In the genomic region with DNA sequence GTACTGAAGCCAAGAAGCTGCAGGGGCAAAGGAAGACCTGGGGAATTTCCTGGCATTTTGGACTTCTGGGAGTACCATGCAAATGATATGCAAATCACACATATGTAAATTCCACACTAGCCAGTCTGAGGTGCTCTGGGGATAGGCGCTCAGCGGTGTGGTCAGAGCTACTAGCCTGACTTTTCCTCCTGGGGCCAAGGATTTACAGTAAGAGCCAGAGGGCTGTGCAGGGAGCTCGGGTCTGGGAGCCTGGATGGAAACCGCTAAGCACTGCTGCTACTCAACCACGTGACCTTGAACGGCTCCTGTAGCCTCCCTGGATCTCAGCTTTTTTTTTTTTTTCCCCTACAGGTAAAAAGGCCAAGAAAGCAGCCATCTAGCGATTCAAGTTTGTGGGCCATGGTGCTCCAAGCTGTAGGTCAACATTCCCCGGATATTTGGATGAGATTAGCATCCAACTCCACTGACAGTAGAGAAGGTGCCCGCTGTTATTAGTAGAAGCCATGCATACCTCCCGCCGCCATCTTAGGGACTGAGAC, we compare ENCODE assay signal across 17 mouse cellular contexts. TPM values are rescaled to one million over a fixed set of nuclear protein-coding genes. Genes with fewer than 3 reads are reported as not detected.
DNase-seq lines count a peak whose midpoint lies in the region; ATAC-seq and TF ChIP-seq lines count a peak whose summit lies in the region.
"Had no signal": no experiment of that assay in that cellular context is flagged by ENCODE, and none has a peak within 500 bp of the region (broad histone marks: within the 10 kb centered on the region; RNA-seq: fewer than 3 reads in every experiment).

No protein-coding gene starts in this region.

- no peak for TF ChIP-seq CTCF in testis, adult 2 months (IDR thresholded peaks at IDR 0.05; ENCODE audit: control insufficient read depth, insufficient read depth, insufficient replicate concordance, low read depth, low read length)
- no peak for TF ChIP-seq CTCF in brain, embryonic 14.5 days (IDR thresholded peaks at IDR 0.05; ENCODE audit: borderline replicate concordance, extremely low read depth, insufficient read depth, insufficient read length)
- no peak for TF ChIP-seq CTCF in cerebellum, adult 2 months (IDR thresholded peaks at IDR 0.05; ENCODE audit: borderline replicate concordance, insufficient read depth, low read depth, low read length)

- peak; percentile 13 for DNase-seq in kidney, adult 18-20 months
- no peak for DNase-seq in kidney, postnatal 4 days
- no peak for DNase-seq in testis, postnatal 10 days (ENCODE audit: low spot score)
- peak; percentile 47 for DNase-seq in brain, embryonic 14.5 days (ENCODE audit: low read depth)
- no peak for DNase-seq in forebrain, embryonic 14.5 days (ENCODE audit: low spot score)
- DNase-seq in cerebellum, adult 2 months: no peak
- DNase-seq: adrenal gland, adult 2 months; gastrocnemius, postnatal 10 days; heart, adult 11 months; kidney, adult 2 months; lung, postnatal 4 days; right cerebral cortex, adult 18-20 months; thymus, postnatal 36 days had no signal

- H3K9me3 ChIP-seq in forebrain, embryonic 14.5 days (replicated peaks; ENCODE audit: control insufficient read depth, low read length): no peaks in the 10 kb centered on the region
- H3K9me3 ChIP-seq: heart, embryonic 13.5 days; lung, embryonic 15.5 days had no signal

- peaks cover 5% of the 10 kb centered on the region; the same call in 1 of the 2 replicates for H3K4me1 ChIP-seq in testis, adult 2 months (ENCODE audit: control insufficient read depth, insufficient read depth, low read length)
- no peaks in the 10 kb centered on the region for H3K4me1 ChIP-seq in forebrain, embryonic 14.5 days (ENCODE audit: control insufficient read depth, insufficient read depth, low read length)
- H3K4me1 ChIP-seq in cerebellum, adult 2 months (ENCODE audit: control insufficient read depth, insufficient read depth, low read length): no peaks in the 10 kb centered on the region
- H3K4me1 ChIP-seq: lung, embryonic 15.5 days had no signal

- WGBS in forebrain, embryonic 14.5 days: 34% methylated on average over 11 of the region's 11 CpGs
- 41% methylated on average over 11 of the region's 11 CpGs for WGBS in cerebellum, adult 2 months

- TF ChIP-seq POLR2A in testis, adult 2 months (IDR thresholded peaks at IDR 0.05; ENCODE audit: control insufficient read depth, low read depth, low read length): no peak
- TF ChIP-seq POLR2A in brain, embryonic 14.5 days (IDR thresholded peaks at IDR 0.05; ENCODE audit: borderline replicate concordance, extremely low read depth, insufficient read depth, insufficient read length, poor library complexity, severe bottlenecking): no peak
- TF ChIP-seq POLR2A in cerebellum, adult 2 months (IDR thresholded peaks at IDR 0.05; ENCODE audit: borderline replicate concordance, insufficient read depth, low read length): no peak

- H3K4me2 ChIP-seq in forebrain, embryonic 14.5 days (ENCODE audit: low read length): no peak overlapping the region
- H3K4me2 ChIP-seq: heart, embryonic 13.5 days; lung, embryonic 15.5 days had no signal

- no peak overlapping the region for H3K9ac ChIP-seq in forebrain, embryonic 14.5 days (ENCODE audit: low read length)
- H3K9ac ChIP-seq: heart, embryonic 13.5 days; liver, embryonic 14.5 days; lung, embryonic 15.5 days had no signal

- no peaks in the 10 kb centered on the region for H3K27me3 ChIP-seq in testis, adult 2 months (ENCODE audit: control insufficient read depth, insufficient read depth, low read length)
- no peaks in the 10 kb centered on the region for H3K27me3 ChIP-seq in forebrain, embryonic 14.5 days (replicated peaks; ENCODE audit: control insufficient read depth, insufficient read depth, low read length)
- H3K27me3 ChIP-seq in cerebellum, adult 2 months (ENCODE audit: control insufficient read depth, insufficient read depth, low read length): no peaks in the 10 kb centered on the region
- H3K27me3 ChIP-seq: lung, embryonic 15.5 days had no signal

- no peak for ATAC-seq in forebrain, embryonic 14.5 days

- H3K36me3 ChIP-seq in testis, adult 2 months (ENCODE audit: control insufficient read depth, insufficient read depth, low read length): no peaks in the 10 kb centered on the region
- H3K36me3 ChIP-seq in forebrain, embryonic 14.5 days (ENCODE audit: control insufficient read depth, insufficient read depth, low read length): no peaks in the 10 kb centered on the region
- H3K36me3 ChIP-seq: heart, embryonic 13.5 days; lung, embryonic 15.5 days had no signal

- H3K4me3 ChIP-seq in testis, adult 2 months (ENCODE audit: control insufficient read depth, low read depth, low read length): peak overlapping the region; percentile 25
- no peak overlapping the region for H3K4me3 ChIP-seq in forebrain, embryonic 14.5 days (ENCODE audit: low read depth, low read length)
- no peak overlapping the region for H3K4me3 ChIP-seq in cerebellum, adult 2 months (replicated peaks; ENCODE audit: insufficient read depth, low read depth, low read length)
- H3K4me3 ChIP-seq: heart, embryonic 13.5 days; lung, embryonic 15.5 days had no signal

- no peak overlapping the region for H3K27ac ChIP-seq in testis, adult 2 months (ENCODE audit: control insufficient read depth, insufficient read depth, low read depth, low read length)
- no peak overlapping the region for H3K27ac ChIP-seq in forebrain, embryonic 14.5 days (ENCODE audit: low read depth, low read length)
- no peak overlapping the region for H3K27ac ChIP-seq in cerebellum, adult 2 months (ENCODE audit: insufficient read depth, low read length)
- H3K27ac ChIP-seq: heart, embryonic 13.5 days; liver, embryonic 14.5 days; lung, embryonic 15.5 days had no signal

RNA-seq across cellular contexts. Expression of a gene that starts 32.4 kb away (rescaled TPM):
- polyA plus RNA-seq in testis, adult 2 months (2012; rRNA removed): 41.2 and 42.8 TPM in 2 replicates
- polyA plus RNA-seq in brain, embryonic 14.5 days (2012; rRNA removed): 2.6 and 5.1 TPM in 2 replicates
- 2.2 and 3.2 TPM in 2 replicates for polyA plus RNA-seq in forebrain, embryonic 14.5 days (2014; fragmentation: Nextera tagmentation; extraction: Ambion mirVana)
- polyA plus RNA-seq in cerebellum, adult 2 months (2012; rRNA removed): 138 and 172 TPM in 2 replicates

RNA-seq across cellular contexts. Expression of a gene that starts 32.5 kb away (rescaled TPM):
- 191 and 200 TPM in 2 replicates for polyA plus RNA-seq in testis, adult 2 months (2012; rRNA removed)
- 122 and 144 TPM in 2 replicates for polyA plus RNA-seq in brain, embryonic 14.5 days (2012; rRNA removed)
- polyA plus RNA-seq in forebrain, embryonic 14.5 days (2014; fragmentation: Nextera tagmentation; extraction: Ambion mirVana): 70.6 and 76.3 TPM in 2 replicates
- 226 and 240 TPM in 2 replicates for polyA plus RNA-seq in cerebellum, adult 2 months (2012; rRNA removed)

RNA-seq across cellular contexts. Expression of a gene that starts 40.8 kb away (rescaled TPM):
- 41.3 and 41.9 TPM in 2 replicates for polyA plus RNA-seq in testis, adult 2 months (2012; rRNA removed)
- polyA plus RNA-seq in brain, embryonic 14.5 days (2012; rRNA removed): 18.1 and 25.3 TPM in 2 replicates
- polyA plus RNA-seq in forebrain, embryonic 14.5 days (2014; fragmentation: Nextera tagmentation; extraction: Ambion mirVana): 19.0 and 20.6 TPM in 2 replicates
- polyA plus RNA-seq in cerebellum, adult 2 months (2012; rRNA removed): 34.0 and 38.7 TPM in 2 replicates

Comparison
In these comparisons a context has a peak if more than half of its experiments do, and no peak if none do; other contexts are left out.
1. DNase-seq: peak in kidney, adult 18-20 months (single experiment) and brain, embryonic 14.5 days (single experiment); none in kidney, postnatal 4 days (0 of 2), testis, postnatal 10 days (single experiment), forebrain, embryonic 14.5 days (single experiment) and cerebellum, adult 2 months (0 of 2).